Mouse (Mus musculus): ENCODE measurements around the gene Sirpa.

DNA sequence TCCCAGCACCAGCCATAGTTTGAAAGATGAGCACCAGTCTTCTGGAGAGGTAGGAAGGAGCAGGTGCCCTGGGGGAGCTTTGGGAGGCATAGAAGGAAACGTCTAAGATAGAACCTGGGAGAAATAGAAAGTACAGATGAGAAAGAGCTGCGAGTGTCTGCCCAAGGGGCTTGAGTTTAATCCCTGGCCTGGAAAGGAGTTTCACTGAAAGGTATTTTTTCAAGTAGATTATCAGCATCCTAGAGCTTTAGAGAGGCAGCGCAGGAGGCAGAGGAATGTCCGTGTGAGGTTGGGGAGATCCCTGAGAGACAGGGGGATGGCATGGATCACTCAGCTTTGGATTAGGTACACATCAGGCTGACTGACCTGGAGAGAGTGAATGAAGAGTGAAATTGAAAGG lies 79.3 kb downstream of the Sirpa start:
- TF ChIP-seq CTCF (conservative IDR thresholded peaks at IDR 0.05; ENCODE audit: insufficient read depth, insufficient read length, low read depth, low read length) (no peak), POLR2A (IDR thresholded peaks at IDR 0.05; ENCODE audit: low read depth, low read length) (no peak)
